Mouse (Mus musculus) adrenal gland, postnatal 14 days (tissue): Measurements from ENCODE around the gene Frmd4a. TPM values are rescaled to one million over a fixed set of nuclear protein-coding genes. Genes with fewer than 3 reads are reported as not detected.

Experiments
- DNase-seq: peaks from one replicate; pipeline ENCODE4 v3.0.0; 2021; ENCODE audit warnings: mixed read lengths
- total RNA-seq: library from RNA; stranded (reverse); gene quantifications from 2 replicates; pipeline ENCODE4 v1.2.3, GENCODE M21; 2021

Gene Frmd4a
- total RNA-seq, 1 experiment from 2014 or later = 17.0 TPM

DNA sequence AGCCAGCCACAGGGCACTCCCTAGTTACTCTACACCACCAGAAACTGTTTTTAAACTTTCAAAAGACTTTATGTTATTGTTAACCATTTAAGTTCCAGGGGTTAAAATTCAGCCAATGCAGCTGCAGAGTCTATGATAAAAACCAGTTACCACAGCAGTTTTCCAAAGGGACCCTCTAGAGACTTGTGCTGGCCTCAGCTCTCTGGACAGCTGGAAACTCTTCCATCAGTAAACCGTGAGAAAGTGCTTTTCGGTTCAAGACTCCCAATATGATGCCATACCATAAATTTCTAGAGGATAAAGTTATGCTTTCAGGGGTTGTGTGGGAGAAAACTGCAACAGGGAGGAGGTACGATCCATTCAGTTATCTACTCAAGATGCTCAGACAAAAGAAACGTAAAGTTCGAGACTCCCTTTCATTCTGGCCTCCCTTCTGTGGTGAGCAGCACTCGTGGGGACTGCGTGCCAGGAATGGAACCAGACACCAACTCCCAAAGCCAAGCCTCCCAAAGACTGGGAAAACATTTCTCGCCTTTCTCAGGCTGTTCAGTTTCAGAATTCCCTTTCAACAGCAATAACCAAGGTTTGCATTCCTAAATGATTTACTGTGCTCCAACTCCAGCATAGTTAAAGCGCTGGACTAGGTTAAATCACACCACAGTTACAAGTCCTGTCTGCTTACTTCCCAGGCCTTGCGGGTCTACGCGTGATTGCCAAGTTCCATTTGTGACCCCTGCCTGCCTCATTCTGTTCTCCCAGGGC, 603.3 kb downstream of the Frmd4a start:
- no peak for DNase-seq

- DNase-seq = no peak
Measured at GRCm38 (mm10) chr2:4621471-4621985, 604.0 kb downstream of the Frmd4a start.

DNA sequence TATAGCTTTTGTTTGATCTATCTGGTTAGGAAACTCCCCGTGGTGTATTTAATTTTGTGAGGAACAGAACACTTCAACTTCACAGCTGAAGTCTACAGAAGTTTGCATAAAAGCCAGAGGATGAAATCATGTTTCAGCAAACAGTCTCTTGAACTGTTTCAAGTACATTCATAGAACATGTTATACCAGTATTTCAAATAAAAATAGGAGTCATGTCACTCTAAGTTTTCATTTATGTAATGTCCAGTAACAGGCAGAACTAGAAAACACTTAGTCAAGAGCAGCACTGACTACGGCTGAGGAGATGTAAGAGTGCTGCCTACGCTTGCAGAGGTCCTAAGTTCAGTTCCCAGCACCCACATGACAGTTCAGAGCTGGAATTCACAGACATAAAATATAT, 609.4 kb downstream of the Frmd4a start:
- DNase-seq = no peak

DNA sequence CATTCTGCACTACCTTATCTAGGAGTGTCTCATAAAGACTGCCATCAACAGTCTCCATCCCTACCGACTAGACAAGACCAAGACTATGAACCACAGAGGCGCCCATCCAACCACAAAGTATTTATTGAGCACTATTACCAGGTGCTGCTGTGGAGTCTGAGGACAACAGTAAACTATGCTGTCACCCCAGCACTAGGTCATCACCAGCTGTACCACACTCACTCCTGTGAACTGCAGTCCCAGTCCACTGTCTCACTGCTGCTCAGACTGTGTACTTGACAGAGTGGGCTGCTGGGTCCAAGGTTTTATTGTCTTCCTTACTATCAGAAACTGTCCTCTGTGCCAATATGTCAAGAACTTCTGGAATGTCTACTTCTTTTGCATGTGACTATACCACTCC, 611.4 kb downstream of the Frmd4a start:
- DNase-seq = no peak

DNA sequence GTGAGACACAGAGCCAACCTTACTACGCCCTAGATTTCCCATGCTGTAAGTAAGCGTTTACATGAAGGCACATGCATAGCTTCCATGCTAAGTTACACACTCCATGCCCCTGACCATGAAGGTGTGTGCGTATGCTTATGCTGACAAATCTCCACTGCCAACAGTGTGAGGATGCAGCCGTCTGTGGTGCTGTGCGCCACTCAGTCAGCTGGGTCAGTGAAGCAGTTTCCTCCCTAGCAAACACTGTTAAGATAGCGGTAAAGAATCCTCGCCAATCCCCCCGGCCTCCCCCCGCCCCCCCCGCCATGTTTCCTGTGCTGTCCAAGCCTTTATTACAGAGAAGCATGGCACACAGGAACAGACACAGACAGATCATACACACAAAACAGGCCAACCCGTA, 612.0 kb downstream of the Frmd4a start:
- no peak for DNase-seq

GRCm38 (mm10) chr2:4630197-4630835, 612.8 kb downstream of the Frmd4a start:
- DNase-seq = no peak

- no peak for DNase-seq
Measured at GRCm38 (mm10) chr2:4635804-4636203, 618.3 kb downstream of the Frmd4a start.

DNA sequence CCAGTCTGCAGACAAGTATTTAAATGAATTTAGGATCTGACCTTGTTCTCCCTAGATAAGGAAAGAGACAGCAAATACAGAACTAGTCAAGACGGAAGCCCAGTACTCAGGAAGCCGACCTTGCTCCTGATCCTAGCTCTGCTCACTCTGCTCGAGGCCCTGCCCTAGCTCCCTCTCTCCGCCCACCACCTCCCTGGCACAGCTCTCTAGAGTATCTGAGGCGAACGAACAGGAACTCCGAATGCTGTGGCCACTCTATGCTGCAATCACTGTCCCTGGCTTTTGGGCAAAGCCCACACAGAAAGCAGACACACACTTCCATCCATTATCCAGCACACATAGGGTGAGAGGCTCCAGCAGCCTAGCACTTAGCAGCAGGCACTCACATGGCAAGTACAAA, 619.1 kb downstream of the Frmd4a start:
- DNase-seq = peak; percentile 72

- no peak for DNase-seq
Measured at GRCm38 (mm10) chr2:4638189-4638588, 620.7 kb downstream of the Frmd4a start.

DNA sequence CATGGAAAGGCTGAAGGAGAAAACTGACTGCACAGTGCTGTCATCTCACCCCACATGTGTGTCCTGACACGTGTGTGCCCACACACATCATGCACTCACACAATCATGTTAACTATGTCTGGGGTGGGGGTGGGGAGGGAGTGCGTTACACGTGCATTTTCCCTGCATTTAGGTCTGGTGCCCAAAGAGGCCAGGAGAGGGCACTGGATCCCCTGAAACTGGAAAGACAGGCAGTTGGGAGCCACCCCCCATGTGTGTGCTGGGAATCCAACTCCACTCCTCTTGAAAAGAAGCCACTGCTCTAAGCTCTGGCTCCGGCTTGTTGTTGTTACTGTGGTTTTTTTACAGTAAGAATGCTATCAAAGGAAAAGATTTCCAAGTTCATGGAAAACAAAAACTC, 627.5 kb downstream of the Frmd4a start:
- no peak for DNase-seq

- no peak for DNase-seq
Measured at GRCm38 (mm10) chr2:4648094-4648493, 630.6 kb downstream of the Frmd4a start.

DNA sequence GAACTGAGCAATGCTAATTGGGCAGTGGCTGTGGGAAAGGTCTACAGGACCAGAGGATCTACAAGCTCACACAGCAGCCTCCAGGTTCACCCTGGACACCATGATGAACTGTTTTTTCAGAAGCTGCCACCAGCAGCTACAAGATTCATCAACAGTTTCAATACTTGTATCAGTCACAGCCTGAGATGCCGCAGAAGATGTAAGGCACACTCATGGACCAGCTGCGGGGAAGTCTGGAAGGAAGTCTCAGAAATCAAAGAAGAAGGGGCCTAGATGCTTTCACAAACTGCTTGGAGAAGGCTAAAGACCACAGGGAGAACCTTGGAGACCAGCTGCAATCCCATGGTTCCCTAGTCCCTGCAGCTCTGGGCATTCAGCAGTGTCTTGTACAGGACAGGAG, 632.1 kb downstream of the Frmd4a start:
- no peak for DNase-seq

DNA sequence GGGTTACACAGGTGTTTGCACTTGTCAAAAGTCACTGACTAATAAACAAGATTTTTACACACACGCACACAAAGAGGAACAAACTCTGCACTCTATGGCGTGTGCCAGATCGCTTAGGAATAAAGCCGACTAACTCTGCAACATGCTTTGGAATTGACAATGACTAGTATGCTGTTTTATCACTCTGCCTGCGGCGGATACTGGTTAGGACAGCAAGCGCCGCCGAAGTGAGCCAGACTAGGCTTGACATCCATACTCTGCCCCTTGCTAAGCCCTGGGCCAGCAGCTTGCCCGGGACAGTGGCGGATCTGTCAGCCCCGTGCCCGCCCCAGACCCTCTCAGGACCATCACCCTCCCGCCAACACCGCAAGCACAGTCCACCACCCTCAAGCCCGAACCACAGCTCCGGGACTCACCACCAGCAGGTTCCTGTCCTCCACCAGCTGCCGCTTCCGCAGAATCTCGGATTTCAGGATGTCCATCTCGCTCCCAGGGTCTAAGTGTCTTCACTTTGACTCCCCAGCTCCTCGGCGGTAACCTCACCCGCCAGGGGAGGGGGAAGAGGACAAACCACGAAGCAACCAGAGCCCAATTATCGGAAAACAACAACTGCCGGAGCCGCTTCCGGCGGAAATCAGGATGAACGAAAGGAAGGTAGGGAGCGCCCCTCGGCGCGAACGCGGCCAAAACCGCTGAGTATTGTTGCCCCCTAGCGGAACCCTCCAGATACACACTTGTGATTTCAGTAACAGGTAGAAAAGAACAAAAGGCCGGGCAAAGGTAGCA, 634.2 kb downstream of the Frmd4a start, which contains the start of gene Prpf18:
Gene Prpf18, minus strand, starts transcription at position 614 of the 786 bp plus-strand sequence.
- DNase-seq = peak; percentile 94

DNA sequence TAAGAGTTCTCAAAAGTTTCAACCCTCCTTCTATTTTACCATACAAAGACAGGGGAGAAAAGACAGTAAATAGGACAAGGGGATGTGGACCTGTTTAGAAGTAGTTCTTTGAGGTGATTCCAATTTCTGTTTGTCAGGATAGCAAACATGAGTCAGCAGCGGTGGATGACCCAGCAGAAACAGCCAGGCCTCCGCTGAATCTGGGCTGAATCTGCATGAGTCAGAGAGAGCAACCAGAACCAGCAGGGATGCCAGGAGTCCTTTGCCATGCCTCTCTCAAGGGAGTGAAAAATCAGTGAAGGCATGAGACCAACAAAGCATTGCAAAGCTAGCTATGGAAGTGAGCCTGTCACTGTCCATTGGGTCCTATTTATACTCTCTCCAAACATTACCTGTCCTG, 643.2 kb downstream of the Frmd4a start:
- peak; percentile 21 for DNase-seq
